Mouse (Mus musculus): Measurements from ENCODE around the gene Ppp6r2. TPM values are rescaled to one million over a fixed set of nuclear protein-coding genes. Genes with fewer than 3 reads are reported as not detected.

Gene Ppp6r2
- polyA plus RNA-seq, 1 experiment from 2014 or later: 89.8 TPM

DNA sequence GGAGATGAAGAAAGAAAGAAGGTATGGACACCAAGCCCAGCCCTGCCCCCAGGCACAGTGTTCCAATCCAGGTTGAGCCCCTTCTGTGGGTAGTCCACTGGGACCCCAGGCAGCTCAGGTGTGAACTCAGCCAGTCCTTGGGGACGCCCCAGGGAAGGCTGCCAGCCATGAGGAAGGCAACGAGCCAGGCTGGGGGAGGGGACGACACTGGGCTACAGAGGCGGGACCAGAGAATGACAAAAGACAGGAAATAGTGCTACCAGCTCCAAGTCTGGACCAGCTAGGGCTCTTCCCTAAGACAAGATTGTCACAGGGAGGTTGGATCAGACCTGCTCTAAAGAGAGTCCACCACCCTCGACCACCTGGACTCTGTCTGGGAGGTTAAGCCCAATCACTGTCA is 34.2 kb upstream of the Ppp6r2 start:
- no peaks in the 10 kb centered on the region for H3K9me3 ChIP-seq
- WGBS: 12% methylated on average over 5 of the region's 5 CpGs
- no peaks in the 10 kb centered on the region for H3K27me3 ChIP-seq (replicated peaks)
- H3K27ac ChIP-seq: 0 out of 2 replicates have a peak overlapping the region, but pooled peaks have one; percentile 20
- H3K4me3 ChIP-seq: no peak overlapping the region
- ATAC-seq (replicated peaks): no peak
- peaks cover 89% of the 10 kb centered on the region for H3K4me1 ChIP-seq
- H3K4me2 ChIP-seq: peak overlapping the region; percentile 91
- H3K9ac ChIP-seq: 0 out of 2 replicates have a peak overlapping the region, but pooled peaks have one; percentile 17
- no peaks in the 10 kb centered on the region for H3K36me3 ChIP-seq (replicated peaks)

- Histone ChIP-seq H3K4me2 (peak overlapping the region; percentile 91), H3K4me1 (peaks cover 88% of the 10 kb centered on the region), H3K27me3 (replicated peaks) (no peaks in the 10 kb centered on the region), H3K9me3 (no peaks in the 10 kb centered on the region), H3K9ac (0 out of 2 replicates have a peak overlapping the region, but pooled peaks have one; percentile 17), H3K27ac (0 out of 2 replicates have a peak overlapping the region, but pooled peaks have one; percentile 20), H3K4me3 (no peak overlapping the region), H3K36me3 (replicated peaks) (no peaks in the 10 kb centered on the region)
- ATAC-seq (replicated peaks): no peak
- 80% methylated on average over 4 of the region's 4 CpGs for WGBS
These were observed 33.6 kb upstream of the Ppp6r2 start for GRCm38 (mm10) chr15:89177576-89178259.

DNA sequence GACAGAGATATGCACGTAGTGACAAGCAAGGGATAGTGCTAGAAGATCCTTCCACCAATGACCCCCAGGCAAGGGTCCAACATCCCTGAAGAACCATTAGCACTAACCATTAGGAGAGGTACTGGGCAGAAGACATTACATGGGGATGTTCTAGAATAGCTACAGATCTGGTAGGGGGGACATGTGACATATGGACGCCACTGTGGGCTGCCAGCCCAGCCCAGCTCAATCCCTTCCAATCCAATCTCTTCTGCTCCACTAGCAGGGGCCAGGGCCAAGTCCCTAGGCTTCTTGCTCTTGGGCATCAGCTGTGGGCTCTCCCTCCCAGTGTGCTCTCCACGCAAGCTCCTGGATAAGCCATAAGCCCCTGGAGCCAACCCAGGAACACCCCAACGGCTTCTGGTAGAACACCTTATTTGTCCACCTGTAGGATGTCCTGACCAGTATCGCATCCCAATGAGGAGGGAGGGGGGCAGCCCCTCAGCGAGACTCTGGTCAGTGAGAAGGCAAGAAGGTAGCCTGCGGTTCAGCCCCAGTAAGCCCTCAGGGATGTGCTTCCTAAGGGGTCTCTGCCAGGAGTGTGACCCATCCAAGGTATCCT is 33.0 kb upstream of the Ppp6r2 start:
- H3K4me1 ChIP-seq: peaks cover 83% of the 10 kb centered on the region
- H3K9ac ChIP-seq: peak overlapping the region; percentile 95
- H3K27ac ChIP-seq: peak overlapping the region; percentile 96
- H3K4me3 ChIP-seq: peak overlapping the region; percentile 83
- no peak for ATAC-seq (replicated peaks)
- H3K36me3 ChIP-seq (replicated peaks): no peaks in the 10 kb centered on the region
- peak overlapping the region; percentile 91 for H3K4me2 ChIP-seq
- H3K9me3 ChIP-seq: no peaks in the 10 kb centered on the region
- 55% methylated on average over 7 of the region's 7 CpGs for WGBS
- no peaks in the 10 kb centered on the region for H3K27me3 ChIP-seq (replicated peaks)

DNA sequence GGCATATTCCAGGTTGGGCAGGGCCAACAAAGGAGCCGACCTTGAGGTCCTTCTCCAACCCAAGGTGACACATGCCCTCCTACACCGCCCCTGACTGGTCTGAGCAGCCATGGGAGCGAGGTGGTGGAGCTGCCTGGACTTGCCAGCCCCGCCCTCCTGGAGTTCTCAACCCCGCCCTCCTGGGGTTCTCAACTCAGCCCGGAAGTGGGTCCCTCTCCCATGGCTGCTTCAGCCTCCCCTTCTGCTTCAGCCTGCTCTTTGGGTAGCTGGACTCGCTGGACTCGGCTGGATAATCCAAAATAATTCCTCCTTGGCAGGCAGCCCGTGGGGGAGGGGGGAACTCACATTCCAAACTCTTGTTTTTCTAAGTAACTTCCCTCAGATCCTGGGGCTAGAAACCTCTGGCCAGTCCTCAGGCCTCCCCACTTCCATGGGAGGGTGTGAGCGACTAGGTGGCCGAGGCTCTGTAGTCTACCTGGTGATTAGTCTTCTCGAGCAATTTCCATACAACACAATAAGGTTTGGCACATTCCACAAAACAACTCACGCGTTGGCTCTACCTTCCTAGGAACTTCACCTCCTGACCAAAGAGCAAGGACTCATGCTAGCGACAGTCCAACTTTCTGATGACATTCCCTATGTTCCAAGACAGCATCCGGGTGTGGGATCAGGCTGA is 32.3 kb upstream of the Ppp6r2 start:
- Histone ChIP-seq H3K9me3 (no peaks in the 10 kb centered on the region), H3K9ac (peak overlapping the region; percentile 95), H3K27ac (peak overlapping the region; percentile 96), H3K36me3 (replicated peaks) (no peaks in the 10 kb centered on the region), H3K4me2 (peak overlapping the region; percentile 91), H3K4me3 (peak overlapping the region; percentile 83), H3K4me1 (peaks cover 78% of the 10 kb centered on the region), H3K27me3 (replicated peaks) (no peaks in the 10 kb centered on the region)
- ATAC-seq (replicated peaks): no peak
- under 1% methylated on average over 16 of the region's 16 CpGs for WGBS

DNA sequence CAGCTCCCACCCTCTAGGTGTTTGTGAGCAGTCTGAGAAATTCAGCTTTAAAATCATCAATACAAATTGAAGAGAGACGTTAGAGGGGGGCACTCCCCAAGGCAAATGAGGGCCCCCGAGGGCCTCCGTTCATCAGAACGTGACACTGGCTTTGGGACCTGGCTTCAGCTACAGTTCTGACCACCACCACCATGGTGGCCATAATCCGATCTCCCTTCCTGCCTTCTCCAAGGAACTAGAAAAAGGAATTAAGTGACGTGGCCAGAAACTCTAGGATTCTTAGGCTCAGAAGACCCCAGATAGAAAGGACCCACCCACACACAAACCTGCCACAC is 31.8 kb upstream of the Ppp6r2 start:
- no peak for ATAC-seq (replicated peaks)
- Histone ChIP-seq H3K4me1 (peaks cover 74% of the 10 kb centered on the region), H3K27ac (peak overlapping the region; percentile 96), H3K9ac (peak overlapping the region; percentile 95), H3K4me2 (peak overlapping the region; percentile 91), H3K27me3 (replicated peaks) (no peaks in the 10 kb centered on the region), H3K9me3 (no peaks in the 10 kb centered on the region), H3K4me3 (peak overlapping the region; percentile 83), H3K36me3 (replicated peaks) (no peaks in the 10 kb centered on the region)
- WGBS: under 1% methylated on average over 6 of the region's 6 CpGs

DNA sequence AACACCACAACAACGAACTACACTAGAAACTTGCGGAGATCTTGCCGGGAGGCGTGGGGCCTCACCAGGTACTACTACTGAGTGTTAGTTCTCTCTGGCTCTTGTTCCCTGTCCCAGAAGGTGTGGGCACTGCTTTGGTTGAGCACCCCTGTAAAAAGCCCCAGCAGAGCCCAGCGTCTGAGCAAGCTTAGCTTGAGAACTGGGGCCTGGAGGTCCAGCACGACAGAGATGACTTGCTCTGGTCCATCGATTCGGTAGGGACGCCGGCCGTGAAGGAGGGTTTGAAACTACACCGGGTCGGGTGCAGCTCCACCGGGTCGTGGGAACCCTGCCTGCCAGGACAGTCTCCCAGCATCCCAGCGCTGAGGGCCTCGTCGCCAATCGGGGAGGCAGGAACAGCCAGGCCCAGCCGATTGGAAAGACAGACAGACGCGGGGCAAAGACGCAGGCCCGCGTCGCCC is 31.2 kb upstream of the Ppp6r2 start:
- no peaks in the 10 kb centered on the region for H3K36me3 ChIP-seq (replicated peaks)
- no peaks in the 10 kb centered on the region for H3K27me3 ChIP-seq (replicated peaks)
- H3K4me2 ChIP-seq: peak overlapping the region; percentile 91
- H3K9me3 ChIP-seq: no peaks in the 10 kb centered on the region
- H3K4me1 ChIP-seq: peaks cover 69% of the 10 kb centered on the region
- peak overlapping the region; percentile 83 for H3K4me3 ChIP-seq
- peak; percentile 25 for ATAC-seq (replicated peaks)
- H3K9ac ChIP-seq: peak overlapping the region; percentile 95
- 0% methylated on average over 26 of the region's 26 CpGs for WGBS
- H3K27ac ChIP-seq: peak overlapping the region; percentile 96

- peak; percentile 87 for ATAC-seq (replicated peaks)
- Histone ChIP-seq H3K4me1 (peaks cover 63% of the 10 kb centered on the region), H3K4me3 (peak within 1 kb of the TSS; percentile 83), H3K9ac (peak within 1 kb of the TSS; percentile 95), H3K36me3 (replicated peaks) (no peaks in the 10 kb centered on the region), H3K27ac (peak within 1 kb of the TSS; percentile 96), H3K27me3 (replicated peaks) (no peaks in the 10 kb centered on the region), H3K4me2 (peak within 1 kb of the TSS; percentile 91), H3K9me3 (no peaks in the 10 kb centered on the region)
- WGBS: under 1% methylated on average over 60 of the region's 72 CpGs
These were observed 30.7 kb upstream of the Ppp6r2 start, which contains the start of gene Plxnb2 for GRCm38 (mm10) chr15:89180571-89181229. TSS of gene Plxnb2 (minus strand) at chr15:89180788.

GRCm38 (mm10) chr15:89181561-89182270 is 29.6 kb upstream of the Ppp6r2 start:
- Histone ChIP-seq H3K27ac (peak overlapping the region; percentile 96), H3K27me3 (replicated peaks) (no peaks in the 10 kb centered on the region), H3K4me2 (peak overlapping the region; percentile 91), H3K4me3 (peak overlapping the region; percentile 83; the same call in 1 of the 2 replicates), H3K9me3 (no peaks in the 10 kb centered on the region), H3K36me3 (replicated peaks) (peaks cover 3% of the 10 kb centered on the region; the same call in 1 of the 2 replicates), H3K9ac (no peak overlapping the region), H3K4me1 (peaks cover 55% of the 10 kb centered on the region)
- no peak for ATAC-seq (replicated peaks)
- 78% methylated on average over 10 of the region's 10 CpGs for WGBS

DNA sequence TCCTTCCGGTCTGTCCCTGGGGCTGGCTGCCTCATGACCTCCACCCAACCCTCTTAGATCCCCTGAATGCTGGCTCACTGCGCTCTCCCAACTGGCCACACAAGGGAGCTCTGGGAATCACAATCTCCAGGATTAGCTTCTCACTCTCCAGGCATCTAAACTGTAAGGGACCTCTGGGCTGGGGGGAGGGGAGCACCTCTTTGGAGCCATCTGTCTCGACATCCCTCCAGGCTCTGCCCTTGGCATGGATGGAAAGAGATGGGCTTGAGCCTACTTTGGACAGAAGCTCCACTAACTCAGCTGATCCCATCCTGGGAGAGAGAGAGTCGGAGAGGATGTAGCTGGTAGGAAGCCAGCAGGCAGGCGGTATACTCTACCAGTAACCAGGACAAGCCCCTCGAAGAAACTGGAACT is 29.0 kb upstream of the Ppp6r2 start:
- Histone ChIP-seq H3K4me3 (no peak overlapping the region), H3K4me2 (no peak overlapping the region), H3K27me3 (replicated peaks) (no peaks in the 10 kb centered on the region), H3K4me1 (peaks cover 49% of the 10 kb centered on the region), H3K9me3 (no peaks in the 10 kb centered on the region), H3K9ac (no peak overlapping the region), H3K27ac (0 out of 2 replicates have a peak overlapping the region, but pooled peaks have one; percentile 96), H3K36me3 (replicated peaks) (peaks cover 7% of the 10 kb centered on the region; the same call in 1 of the 2 replicates)
- ATAC-seq (replicated peaks): no peak
- WGBS: 42% methylated on average over 6 of the region's 6 CpGs

DNA sequence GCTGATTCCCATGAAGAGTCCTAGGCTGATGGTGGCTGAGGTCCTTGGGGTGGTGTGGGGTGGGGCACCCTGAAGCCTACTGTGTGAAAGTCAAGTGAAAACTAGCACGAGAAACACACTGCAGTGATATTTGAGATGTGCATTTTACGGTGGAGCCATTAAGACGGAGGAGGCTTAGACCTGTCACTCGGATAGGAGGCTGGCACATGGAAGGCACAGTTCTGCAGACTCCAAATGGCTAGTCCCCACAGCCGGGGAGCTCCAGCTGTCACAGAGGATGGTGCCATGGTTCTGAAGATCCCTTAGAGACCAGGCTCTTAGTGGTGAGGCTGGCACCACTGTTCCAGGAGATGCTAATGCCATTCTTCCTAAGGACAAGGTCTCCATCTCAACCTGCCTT is 28.5 kb upstream of the Ppp6r2 start:
- no peak overlapping the region for H3K4me2 ChIP-seq
- no peak overlapping the region for H3K27ac ChIP-seq
- 72% methylated on average over 5 of the region's 5 CpGs for WGBS
- no peak overlapping the region for H3K9ac ChIP-seq
- H3K9me3 ChIP-seq: no peaks in the 10 kb centered on the region
- H3K36me3 ChIP-seq (replicated peaks): peaks cover 7% of the 10 kb centered on the region; the same call in 1 of the 2 replicates
- H3K27me3 ChIP-seq (replicated peaks): no peaks in the 10 kb centered on the region
- peaks cover 44% of the 10 kb centered on the region for H3K4me1 ChIP-seq
- H3K4me3 ChIP-seq: no peak overlapping the region
- no peak for ATAC-seq (replicated peaks)

DNA sequence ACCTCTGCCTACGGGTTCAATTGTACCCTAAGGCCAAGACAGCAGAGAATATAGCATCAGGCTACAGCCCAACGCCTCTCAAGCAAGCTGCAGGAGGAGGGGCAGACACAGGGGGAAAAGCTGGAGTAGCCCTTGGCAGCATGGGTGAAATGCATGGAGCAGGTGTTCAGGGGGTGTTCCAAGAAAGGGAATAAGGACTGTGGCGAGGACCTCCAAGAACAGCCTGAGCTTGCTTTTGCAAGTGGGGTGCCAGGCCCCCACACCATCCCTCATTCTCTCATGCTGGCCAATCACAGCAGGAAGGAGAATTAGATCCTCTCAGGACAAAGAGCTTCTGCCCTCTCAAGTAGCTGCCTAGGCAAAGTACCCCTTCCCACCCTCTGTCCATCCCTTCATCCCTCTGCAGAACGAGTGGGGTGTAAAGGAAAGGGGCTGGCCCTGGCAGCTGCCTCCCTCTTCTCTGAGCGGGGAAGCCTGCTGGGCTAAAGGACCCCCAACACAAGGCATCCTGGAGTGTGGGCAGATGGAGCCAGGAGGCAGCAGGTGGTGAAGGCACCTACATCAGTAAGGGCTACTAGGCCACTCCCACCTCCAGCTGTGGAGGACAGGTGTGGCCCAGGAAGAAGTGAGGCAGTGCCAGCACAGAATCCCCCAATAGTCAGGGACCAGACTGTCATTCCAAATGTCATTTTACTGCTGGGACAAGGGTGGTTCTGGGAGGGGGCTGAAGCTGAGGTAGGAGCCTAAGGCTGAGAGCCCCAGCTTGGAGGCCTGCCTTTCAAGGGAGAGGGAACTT is 27.0 kb upstream of the Ppp6r2 start:
- Histone ChIP-seq H3K27me3 (replicated peaks) (no peaks in the 10 kb centered on the region), H3K36me3 (replicated peaks) (peaks cover 7% of the 10 kb centered on the region; the same call in 1 of the 2 replicates), H3K4me1 (peaks cover 29% of the 10 kb centered on the region), H3K9me3 (no peaks in the 10 kb centered on the region), H3K9ac (no peak overlapping the region), H3K4me3 (no peak overlapping the region), H3K4me2 (no peak overlapping the region), H3K27ac (peak overlapping the region; percentile 20)
- 30% methylated on average over 5 of the region's 5 CpGs for WGBS
- ATAC-seq (replicated peaks): no peak

Measured in midbrain, embryonic 15.5 days (tissue).